ENCODE assay signal across 20 mouse cellular contexts in genomic region chr1:76944046-76944445, GRCm38 (mm10).
DNase-seq lines count a peak whose midpoint lies in the region; ATAC-seq and TF ChIP-seq lines count a peak whose summit lies in the region.
"Had no signal": no experiment of that assay in that cellular context is flagged by ENCODE, and none has a peak within 500 bp of the region (broad histone marks: within the 10 kb centered on the region; RNA-seq: fewer than 3 reads in every experiment).

No protein-coding gene starts in this region.

- DNase-seq in heart, postnatal 25 days (ENCODE audit: low spot score) = no peak
- peak; percentile 31 for DNase-seq in lung, embryonic 14.5 days
- no peak for DNase-seq in lung, postnatal 36 days
- DNase-seq in lung, postnatal 14 days = peak; percentile 3
- DNase-seq in lung, adult 18-20 months = no peak
- DNase-seq: adrenal gland, adult 2 months; adrenal gland, postnatal 25 days; cerebellum, adult 2 months; cerebellum, postnatal 14 days; embryo, embryonic 11 days; gastrocnemius, adult 2 months; heart, adult 2 months had no signal

- H3K9me3 ChIP-seq in heart, embryonic 16.5 days (replicated peaks; ENCODE audit: control insufficient read depth, low read length) = 0 out of 2 replicates have a peak, but pooled peaks cover 5% of the 10 kb centered on the region
- H3K9me3 ChIP-seq in lung, embryonic 14.5 days (ENCODE audit: low read depth, low read length) = no peaks in the 10 kb centered on the region; the same call in 1 of the 2 replicates
- H3K9me3 ChIP-seq: embryonic facial prominence, embryonic 15.5 days; forebrain, embryonic 10.5 days; heart, embryonic 12.5 days; hindbrain, embryonic 10.5 days had no signal

- no peak overlapping the region for H3K4me2 ChIP-seq in heart, embryonic 16.5 days (ENCODE audit: low read depth, low read length)
- H3K4me2 ChIP-seq in lung, embryonic 14.5 days = no peak overlapping the region
- H3K4me2 ChIP-seq: embryonic facial prominence, embryonic 15.5 days; heart, embryonic 12.5 days; hindbrain, embryonic 14.5 days had no signal

- 0 out of 2 replicates have a peak, but pooled peaks have one; percentile 23 for ATAC-seq in heart, embryonic 16.5 days (replicated peaks; ENCODE audit: extremely low read depth, insufficient read depth, low FRiP score)
- no peak for ATAC-seq in lung, embryonic 14.5 days (ENCODE audit: insufficient read depth)
- ATAC-seq: forebrain, embryonic 14.5 days had no signal

- no peaks in the 10 kb centered on the region for H3K27me3 ChIP-seq in heart, embryonic 16.5 days (ENCODE audit: control insufficient read depth, insufficient read depth, low read length)
- H3K27me3 ChIP-seq in lung, embryonic 14.5 days (ENCODE audit: insufficient read depth, low read length) = no peaks in the 10 kb centered on the region
- H3K27me3 ChIP-seq: embryonic facial prominence, embryonic 15.5 days; heart, embryonic 12.5 days had no signal

- H3K36me3 ChIP-seq in heart, embryonic 16.5 days (ENCODE audit: control insufficient read depth, insufficient read depth) = no peaks in the 10 kb centered on the region
- no peaks in the 10 kb centered on the region for H3K36me3 ChIP-seq in lung, embryonic 14.5 days (ENCODE audit: insufficient read depth)
- H3K36me3 ChIP-seq: embryonic facial prominence, embryonic 15.5 days; forebrain, embryonic 10.5 days; heart, embryonic 12.5 days; hindbrain, embryonic 10.5 days had no signal

- intact Hi-C loops in heart, postnatal 25 days (cut with DNase I) = loop anchor here (5.0 kb wide), 1 partner anchor 103 kb away; no protein-coding TSS in a partner anchor

- TF ChIP-seq CTCF in lung, embryonic 14.5 days (IDR thresholded peaks at IDR 0.05; ENCODE audit: low read depth) = no peak

- 55% methylated on average over 4 of the region's 4 CpGs for WGBS in heart, embryonic 16.5 days
- 41% methylated on average over 4 of the region's 4 CpGs for WGBS in lung, embryonic 14.5 days

- no peak overlapping the region for H3K4me3 ChIP-seq in heart, embryonic 16.5 days (ENCODE audit: low read length)
- no peak overlapping the region for H3K4me3 ChIP-seq in lung, embryonic 14.5 days (ENCODE audit: low read depth, low read length)
- H3K4me3 ChIP-seq: embryonic facial prominence, embryonic 15.5 days; erythroblast, embryonic 14.5 days; forebrain, embryonic 10.5 days; gastrocnemius, adult 2 months; heart, adult 2 months; heart, embryonic 12.5 days; hindbrain, embryonic 10.5 days had no signal

- no peak overlapping the region for H3K9ac ChIP-seq in heart, embryonic 16.5 days (ENCODE audit: low read length)
- no peak overlapping the region for H3K9ac ChIP-seq in lung, embryonic 14.5 days
- H3K9ac ChIP-seq: embryonic facial prominence, embryonic 15.5 days; heart, embryonic 12.5 days; hindbrain, embryonic 14.5 days had no signal

- peaks cover 11% of the 10 kb centered on the region for H3K4me1 ChIP-seq in heart, embryonic 16.5 days (ENCODE audit: control insufficient read depth, insufficient read depth, low read length)
- peaks cover 17% of the 10 kb centered on the region for H3K4me1 ChIP-seq in lung, embryonic 14.5 days (ENCODE audit: insufficient read depth)
- H3K4me1 ChIP-seq: embryonic facial prominence, embryonic 15.5 days; forebrain, embryonic 10.5 days; hindbrain, embryonic 10.5 days had no signal

- no peak overlapping the region for H3K27ac ChIP-seq in heart, embryonic 16.5 days (ENCODE audit: low read length)
- no peak overlapping the region for H3K27ac ChIP-seq in lung, embryonic 14.5 days (ENCODE audit: low read depth)
- H3K27ac ChIP-seq: embryonic facial prominence, embryonic 15.5 days; forebrain, embryonic 10.5 days; gastrocnemius, adult 2 months; heart, adult 2 months; hindbrain, embryonic 10.5 days; hindbrain, embryonic 14.5 days had no signal

Comparison
In these comparisons a context has a peak if more than half of its experiments do, and no peak if none do; other contexts are left out.
1. DNase-seq: peak in lung, embryonic 14.5 days (single experiment) and lung, postnatal 14 days (single experiment); none in heart, postnatal 25 days (single experiment), lung, postnatal 36 days (single experiment) and lung, adult 18-20 months (0 of 2).